Mouse (Mus musculus) cerebellum, adult 2 months (tissue): ENCODE results near the gene Gm45837.

Source experiments
- CTCF ChIP-seq: fragments of 200-500 bp; IDR thresholded peaks from 2 replicates; pipeline ENCODE4 v1.5.1; 2011; ENCODE audit warnings: low read depth, mild to moderate bottlenecking, control low read depth, low read length, moderate library complexity, borderline replicate concordance; ENCODE audit not compliant: insufficient read depth
- POLR2A ChIP-seq: fragments of 200-500 bp; IDR thresholded peaks from 2 replicates; pipeline ENCODE4 v1.6.1; 2011; ENCODE audit warnings: low read length, control low read depth, borderline replicate concordance; ENCODE audit not compliant: insufficient read depth

DNA sequence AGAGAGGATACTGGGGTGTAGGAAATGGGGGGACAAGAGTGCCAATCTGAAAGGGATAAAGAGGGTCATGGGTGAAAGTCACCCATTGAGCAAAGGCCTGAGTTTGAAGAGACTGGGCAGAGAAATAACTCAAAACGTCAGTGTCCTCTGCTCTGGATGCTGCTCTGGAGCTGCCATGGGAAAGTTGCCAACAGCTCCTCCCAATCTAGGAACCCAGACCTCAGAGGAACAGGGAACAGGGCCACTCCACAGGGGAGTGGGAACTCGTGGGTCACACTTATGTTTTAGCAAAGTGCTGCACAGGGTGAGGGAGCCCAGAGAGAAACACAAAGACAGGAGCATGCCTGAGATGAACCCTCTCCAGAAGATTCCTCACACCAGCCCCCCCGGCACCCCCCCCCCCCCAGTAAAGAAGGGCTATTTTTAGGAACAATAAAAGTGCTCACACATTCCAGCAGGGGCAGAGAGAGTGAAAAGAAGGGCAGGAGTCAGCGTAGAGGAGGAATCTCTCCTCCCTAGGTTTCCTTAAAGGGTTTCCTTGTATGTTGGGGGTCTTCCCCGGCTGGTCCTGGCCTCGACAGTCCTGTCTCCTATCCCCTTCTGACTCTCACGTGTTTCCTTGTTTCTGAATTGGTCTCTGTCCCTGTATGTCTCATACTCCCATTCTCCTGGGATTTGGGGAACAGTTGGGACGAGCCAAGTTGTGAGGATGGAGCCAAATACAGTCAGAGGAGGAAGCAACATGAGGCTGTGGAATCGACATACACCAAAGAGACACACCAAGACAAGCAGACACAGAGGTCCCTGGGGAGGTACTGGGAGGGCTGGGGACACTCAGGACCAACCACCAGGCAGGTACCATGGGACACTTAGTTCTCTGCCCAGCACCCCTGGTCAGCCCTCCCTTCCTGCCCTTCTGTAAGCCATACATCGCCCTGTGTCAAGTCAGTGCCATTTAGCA, 62.2 kb downstream of the Gm45837 start:
- TF ChIP-seq CTCF: no peak
- TF ChIP-seq POLR2A: no peak
